Comparison of ENCODE assay signal across 8 mouse cellular contexts in genomic region chr5:145279948-145280347, GRCm38 (mm10). TPM values are rescaled to one million over a fixed set of nuclear protein-coding genes. Genes with fewer than 3 reads are reported as not detected.
DNase-seq lines count a peak whose midpoint lies in the region; ATAC-seq and TF ChIP-seq lines count a peak whose summit lies in the region.

No protein-coding gene starts in this region.

- H3K9me3 ChIP-seq in heart, embryonic 12.5 days (replicated peaks) = no peaks in the 10 kb centered on the region
- no peaks in the 10 kb centered on the region for H3K9me3 ChIP-seq in hindbrain, embryonic 13.5 days
- H3K9me3 ChIP-seq in midbrain, embryonic 14.5 days (ENCODE audit: control insufficient read depth, low read length) = no peaks in the 10 kb centered on the region

- no peak overlapping the region for H3K9ac ChIP-seq in heart, embryonic 12.5 days
- no peak overlapping the region for H3K9ac ChIP-seq in hindbrain, embryonic 13.5 days
- H3K9ac ChIP-seq in midbrain, embryonic 14.5 days (replicated peaks; ENCODE audit: low read length) = no peak overlapping the region

- TF ChIP-seq POLR2A in bone marrow, adult 2 months (IDR thresholded peaks at IDR 0.05; ENCODE audit: borderline replicate concordance, control insufficient read depth, low read depth, low read length) = no peak

- intact Hi-C loops in heart, postnatal 14 days (cut with DNase I) = loop anchor here (2.0 kb wide), 1 partner anchor 49 kb away; the partner anchor contains the start of gene Zfp655

- no peak overlapping the region; the same call in 1 of the 2 replicates for H3K4me2 ChIP-seq in heart, embryonic 12.5 days
- peak overlapping the region; percentile 89; the same call in 1 of the 2 replicates for H3K4me2 ChIP-seq in hindbrain, embryonic 13.5 days
- H3K4me2 ChIP-seq in midbrain, embryonic 14.5 days (ENCODE audit: low read length) = no peak overlapping the region

- H3K27ac ChIP-seq in heart, embryonic 12.5 days (ENCODE audit: poor library complexity, severe bottlenecking) = no peak overlapping the region
- no peak overlapping the region for H3K27ac ChIP-seq in bone marrow, adult 2 months (ENCODE audit: control insufficient read depth, insufficient read depth, low read depth, low read length, poor library complexity)
- H3K27ac ChIP-seq in hindbrain, embryonic 13.5 days = no peak overlapping the region
- H3K27ac ChIP-seq in midbrain, embryonic 14.5 days (replicated peaks; ENCODE audit: low read depth, low read length) = no peak overlapping the region

- no peak for TF ChIP-seq CTCF in bone marrow, adult 2 months (IDR thresholded peaks at IDR 0.05; ENCODE audit: control insufficient read depth, insufficient read depth, low read length)

- H3K4me1 ChIP-seq in heart, embryonic 12.5 days (replicated peaks) = peaks cover 10% of the 10 kb centered on the region; the same call in 1 of the 2 replicates
- H3K4me1 ChIP-seq in bone marrow, adult 2 months (ENCODE audit: control insufficient read depth, insufficient read depth, low read length) = peaks cover 1% of the 10 kb centered on the region; the same call in 1 of the 2 replicates
- peaks cover 16% of the 10 kb centered on the region for H3K4me1 ChIP-seq in hindbrain, embryonic 13.5 days (replicated peaks)
- H3K4me1 ChIP-seq in midbrain, embryonic 14.5 days (ENCODE audit: control insufficient read depth, insufficient read depth, low read length) = peaks cover 5% of the 10 kb centered on the region; the same call in 1 of the 2 replicates

- DNase-seq in heart, postnatal 14 days = no peak
- DNase-seq in midbrain, embryonic 14.5 days = no peak
- DNase-seq in layer of hippocampus, adult 18-20 months (ENCODE audit: low spot score in 2 of 2) = no peak
- DNase-seq in B cell, adult 2 months = no peak
- no peak for DNase-seq in retina, embryonic 14.5 days (ENCODE audit: low spot score)

- peak overlapping the region; percentile 77 for H3K4me3 ChIP-seq in heart, embryonic 12.5 days
- H3K4me3 ChIP-seq in bone marrow, adult 2 months (replicated peaks; ENCODE audit: control insufficient read depth, low read depth, low read length) = peak overlapping the region; percentile 92
- peak overlapping the region; percentile 96 for H3K4me3 ChIP-seq in hindbrain, embryonic 13.5 days
- H3K4me3 ChIP-seq in midbrain, embryonic 14.5 days (replicated peaks; ENCODE audit: low read depth, low read length) = peak overlapping the region; percentile 93

- 93% methylated on average over 2 of the region's 2 CpGs for WGBS in heart, embryonic 12.5 days
- 93% methylated on average over 2 of the region's 2 CpGs for WGBS in bone marrow, adult 2 months
- 90% methylated on average over 2 of the region's 2 CpGs for WGBS in hindbrain, embryonic 13.5 days
- WGBS in midbrain, embryonic 14.5 days = 90% methylated on average over 2 of the region's 2 CpGs

- no peaks in the 10 kb centered on the region for H3K27me3 ChIP-seq in heart, embryonic 12.5 days (replicated peaks)
- H3K27me3 ChIP-seq in hindbrain, embryonic 13.5 days = 0 out of 2 replicates have a peak, but pooled peaks cover 2% of the 10 kb centered on the region
- H3K27me3 ChIP-seq in midbrain, embryonic 14.5 days (ENCODE audit: control insufficient read depth, insufficient read depth, low read length) = no peaks in the 10 kb centered on the region

- H3K36me3 ChIP-seq in heart, embryonic 12.5 days = peaks cover 23% of the 10 kb centered on the region
- H3K36me3 ChIP-seq in hindbrain, embryonic 13.5 days = peaks cover 25% of the 10 kb centered on the region
- peaks cover 24% of the 10 kb centered on the region for H3K36me3 ChIP-seq in midbrain, embryonic 14.5 days (ENCODE audit: control insufficient read depth, insufficient read depth, low read length)

- ATAC-seq in heart, embryonic 12.5 days (ENCODE audit: insufficient number of reproducible peaks, low FRiP score) = no peak
- ATAC-seq in hindbrain, embryonic 13.5 days (ENCODE audit: low FRiP score) = peak; percentile 50
- peak; percentile 44 for ATAC-seq in midbrain, embryonic 14.5 days (ENCODE audit: low FRiP score, low TSS enrichment)

RNA-seq across cellular contexts. Expression of gene Zscan25, which starts 0.4 kb away (rescaled TPM):
- polyA plus RNA-seq in heart, embryonic 12.5 days (2016; fragmentation: Nextera tagmentation; extraction: Ambion mirVana) = 0.37 and 0.49 TPM in 2 replicates
- total RNA-seq in heart, postnatal 14 days (2021) = 10 to 100 TPM; 11.0 to 13.9 TPM
- polyA plus RNA-seq in bone marrow, adult 2 months (2011; ENCODE audit: insufficient read depth, insufficient read length, low replicate concordance, missing spikeins) = 1.7 and 4.7 TPM in 2 replicates
- 0.74 and 1.0 TPM in 2 replicates for polyA plus RNA-seq in hindbrain, embryonic 13.5 days (2015; fragmentation: Nextera tagmentation; extraction: Ambion mirVana)
- polyA plus RNA-seq in midbrain, embryonic 14.5 days (2014; fragmentation: Nextera tagmentation; extraction: Ambion mirVana) = 0.84 and 1.0 TPM in 2 replicates
- 10 to 100 TPM; 19.7 to 20.1 TPM for total RNA-seq in layer of hippocampus, adult 18-20 months (2021)

RNA-seq across cellular contexts. Expression of gene Zfp655, which starts 48.4 kb away (rescaled TPM):
- polyA plus RNA-seq in heart, embryonic 12.5 days (2016; fragmentation: Nextera tagmentation; extraction: Ambion mirVana) = 32.7 and 35.2 TPM in 2 replicates
- total RNA-seq in heart, postnatal 14 days (2021) = 10 to 100 TPM; 28.3 to 31.9 TPM
- 7.7 and 19.8 TPM in 2 replicates for polyA plus RNA-seq in bone marrow, adult 2 months (2011; ENCODE audit: insufficient read depth, insufficient read length, low replicate concordance, missing spikeins)
- 34.6 and 38.3 TPM in 2 replicates for polyA plus RNA-seq in hindbrain, embryonic 13.5 days (2015; fragmentation: Nextera tagmentation; extraction: Ambion mirVana)
- polyA plus RNA-seq in midbrain, embryonic 14.5 days (2014; fragmentation: Nextera tagmentation; extraction: Ambion mirVana) = 41.6 and 44.4 TPM in 2 replicates
- total RNA-seq in layer of hippocampus, adult 18-20 months (2021) = 10 to 100 TPM; 27.6 to 28.9 TPM
